36 mouse cellular contexts compared by ENCODE assay signal in genomic region chr13:60747201-60747600, GRCm38 (mm10). TPM values are rescaled to one million over a fixed set of nuclear protein-coding genes. Genes with fewer than 3 reads are reported as not detected.
DNase-seq lines count a peak whose midpoint lies in the region; ATAC-seq and TF ChIP-seq lines count a peak whose summit lies in the region.
"Had no signal": no experiment of that assay in that cellular context is flagged by ENCODE, and none has a peak within 500 bp of the region (broad histone marks: within the 10 kb centered on the region; RNA-seq: fewer than 3 reads in every experiment).

No protein-coding gene starts in this region.

- no peak for TF ChIP-seq EP300 in liver, embryonic 14.5 days (IDR thresholded peaks at IDR 0.05; ENCODE audit: low read depth)

- H3K27me3 ChIP-seq in hindbrain, postnatal 0 days (ENCODE audit: insufficient read depth, low read length): no peaks in the 10 kb centered on the region
- no peaks in the 10 kb centered on the region for H3K27me3 ChIP-seq in hindbrain, embryonic 10.5 days (ENCODE audit: insufficient read depth, poor library complexity, severe bottlenecking)
- no peaks in the 10 kb centered on the region for H3K27me3 ChIP-seq in liver, embryonic 14.5 days (ENCODE audit: control insufficient read depth, insufficient read depth, low read length)
- no peaks in the 10 kb centered on the region for H3K27me3 ChIP-seq in liver, embryonic 12.5 days (replicated peaks)
- no peaks in the 10 kb centered on the region for H3K27me3 ChIP-seq in midbrain, postnatal 0 days (ENCODE audit: insufficient read depth, low read length)
- no peaks in the 10 kb centered on the region for H3K27me3 ChIP-seq in midbrain, embryonic 16.5 days (ENCODE audit: control insufficient read depth, insufficient read depth, low read depth, low read length)
- H3K27me3 ChIP-seq: embryonic facial prominence, embryonic 13.5 days; forebrain, embryonic 13.5 days; hindbrain, embryonic 13.5 days had no signal

- H3K36me3 ChIP-seq in hindbrain, postnatal 0 days (ENCODE audit: insufficient read depth, low read length): peaks cover 37% of the 10 kb centered on the region
- peaks cover 55% of the 10 kb centered on the region for H3K36me3 ChIP-seq in hindbrain, embryonic 10.5 days
- no peaks in the 10 kb centered on the region for H3K36me3 ChIP-seq in liver, embryonic 14.5 days (replicated peaks; ENCODE audit: control insufficient read depth, insufficient read depth, low read depth)
- peaks cover 43% of the 10 kb centered on the region for H3K36me3 ChIP-seq in liver, embryonic 12.5 days
- H3K36me3 ChIP-seq in midbrain, postnatal 0 days (ENCODE audit: insufficient read depth, low read length): peaks cover 48% of the 10 kb centered on the region
- H3K36me3 ChIP-seq in midbrain, embryonic 16.5 days (ENCODE audit: control insufficient read depth, insufficient read depth, low read length): peaks cover 28% of the 10 kb centered on the region

- H3K4me2 ChIP-seq in hindbrain, postnatal 0 days (ENCODE audit: low read depth, low read length): no peak overlapping the region
- no peak overlapping the region for H3K4me2 ChIP-seq in liver, embryonic 14.5 days (ENCODE audit: low read depth)
- no peak overlapping the region for H3K4me2 ChIP-seq in liver, embryonic 12.5 days
- H3K4me2 ChIP-seq in midbrain, postnatal 0 days (ENCODE audit: low read depth, low read length, poor library complexity, severe bottlenecking): no peak overlapping the region
- no peak overlapping the region for H3K4me2 ChIP-seq in midbrain, embryonic 16.5 days (ENCODE audit: low read length)
- H3K4me2 ChIP-seq: embryonic facial prominence, embryonic 13.5 days; forebrain, embryonic 13.5 days; heart, embryonic 11.5 days; hindbrain, embryonic 13.5 days had no signal

- peak; percentile 37 for TF ChIP-seq CTCF in hindbrain, postnatal 0 days (IDR thresholded peaks at IDR 0.05; ENCODE audit: low read depth)
- TF ChIP-seq CTCF in liver, embryonic 14.5 days (IDR thresholded peaks at IDR 0.05; ENCODE audit: low read depth): peak; percentile 16; the same call in 1 of the 2 replicates
- TF ChIP-seq CTCF in midbrain, postnatal 0 days (IDR thresholded peaks at IDR 0.05): peak; percentile 55

- no peak overlapping the region for H3K27ac ChIP-seq in hindbrain, postnatal 0 days
- no peak overlapping the region for H3K27ac ChIP-seq in hindbrain, embryonic 10.5 days
- H3K27ac ChIP-seq in liver, embryonic 14.5 days: no peak overlapping the region
- H3K27ac ChIP-seq in liver, embryonic 12.5 days: no peak overlapping the region
- no peak overlapping the region for H3K27ac ChIP-seq in midbrain, postnatal 0 days (ENCODE audit: low read depth, low read length)
- no peak overlapping the region for H3K27ac ChIP-seq in midbrain, embryonic 16.5 days (ENCODE audit: low read length)
- H3K27ac ChIP-seq: embryonic facial prominence, embryonic 10.5 days; embryonic facial prominence, embryonic 13.5 days; forebrain, embryonic 13.5 days; gastrocnemius, adult 2 months; hindbrain, embryonic 13.5 days had no signal

- no peak overlapping the region for H3K4me3 ChIP-seq in hindbrain, postnatal 0 days (ENCODE audit: low read length)
- no peak overlapping the region for H3K4me3 ChIP-seq in hindbrain, embryonic 10.5 days
- no peak overlapping the region for H3K4me3 ChIP-seq in liver, embryonic 14.5 days (ENCODE audit: insufficient read depth in 1 of 2, low read depth in 2 of 2, low read length in 2 of 2)
- H3K4me3 ChIP-seq in liver, embryonic 12.5 days: no peak overlapping the region
- H3K4me3 ChIP-seq in midbrain, postnatal 0 days (ENCODE audit: low read depth, low read length): no peak overlapping the region
- no peak overlapping the region for H3K4me3 ChIP-seq in midbrain, embryonic 16.5 days (ENCODE audit: low read depth, low read length)
- H3K4me3 ChIP-seq: embryonic facial prominence, embryonic 10.5 days; embryonic facial prominence, embryonic 13.5 days; erythroblast, embryonic 14.5 days; forebrain, embryonic 13.5 days; gastrocnemius, adult 2 months; hindbrain, embryonic 13.5 days had no signal

- WGBS in hindbrain, postnatal 0 days: 86% methylated on average over 1 of the region's 1 CpGs
- 88% methylated on average over 1 of the region's 1 CpGs for WGBS in hindbrain, embryonic 10.5 days
- WGBS in liver, embryonic 14.5 days (ENCODE audit: insufficient replicate concordance): 76% methylated on average over 1 of the region's 1 CpGs
- WGBS in liver, embryonic 12.5 days (ENCODE audit: insufficient replicate concordance): 75% methylated on average over 1 of the region's 1 CpGs
- 81% methylated on average over 1 of the region's 1 CpGs for WGBS in midbrain, postnatal 0 days
- WGBS in midbrain, embryonic 16.5 days: 90% methylated on average over 1 of the region's 1 CpGs

- no peak for ATAC-seq in hindbrain, postnatal 0 days
- no peak for ATAC-seq in liver, embryonic 14.5 days (ENCODE audit: insufficient read depth)
- no peak for ATAC-seq in liver, embryonic 12.5 days
- no peak for ATAC-seq in midbrain, postnatal 0 days (ENCODE audit: low FRiP score)
- ATAC-seq in midbrain, embryonic 16.5 days: no peak
- ATAC-seq in activated CD4-positive, CD25-positive, alpha-beta regulatory T cell, adult 4 months: no peak
- ATAC-seq: CD4-positive, CD25-positive, alpha-beta regulatory T cell, adult 4 months; forebrain, embryonic 13.5 days; forebrain, embryonic 16.5 days; hindbrain, embryonic 16.5 days; inflammation-experienced regulatory T-cells, adult 6 months had no signal

- no peaks in the 10 kb centered on the region for H3K9me3 ChIP-seq in hindbrain, postnatal 0 days (ENCODE audit: low read length)
- 0 out of 2 replicates have a peak, but pooled peaks cover 2% of the 10 kb centered on the region for H3K9me3 ChIP-seq in hindbrain, embryonic 10.5 days
- H3K9me3 ChIP-seq in liver, embryonic 14.5 days (ENCODE audit: control insufficient read depth, low read length): no peaks in the 10 kb centered on the region
- H3K9me3 ChIP-seq in liver, embryonic 12.5 days (replicated peaks): no peaks in the 10 kb centered on the region
- H3K9me3 ChIP-seq in midbrain, postnatal 0 days (ENCODE audit: low read length): no peaks in the 10 kb centered on the region
- no peaks in the 10 kb centered on the region for H3K9me3 ChIP-seq in midbrain, embryonic 16.5 days (replicated peaks; ENCODE audit: control insufficient read depth, low read length, poor library complexity, severe bottlenecking)
- H3K9me3 ChIP-seq: embryonic facial prominence, embryonic 10.5 days; embryonic facial prominence, embryonic 13.5 days; forebrain, embryonic 13.5 days; hindbrain, embryonic 13.5 days had no signal

- no peak overlapping the region for H3K9ac ChIP-seq in hindbrain, postnatal 0 days (replicated peaks; ENCODE audit: low read length)
- H3K9ac ChIP-seq in liver, embryonic 14.5 days (replicated peaks): no peak overlapping the region
- no peak overlapping the region for H3K9ac ChIP-seq in liver, embryonic 12.5 days
- no peak overlapping the region for H3K9ac ChIP-seq in midbrain, postnatal 0 days (replicated peaks; ENCODE audit: low read length, poor library complexity, severe bottlenecking)
- H3K9ac ChIP-seq in midbrain, embryonic 16.5 days (ENCODE audit: low read depth, low read length): no peak overlapping the region
- H3K9ac ChIP-seq: embryonic facial prominence, embryonic 13.5 days; forebrain, embryonic 13.5 days; hindbrain, embryonic 13.5 days had no signal

- H3K4me1 ChIP-seq in hindbrain, postnatal 0 days (ENCODE audit: insufficient read depth, low read length): no peaks in the 10 kb centered on the region
- H3K4me1 ChIP-seq in hindbrain, embryonic 10.5 days (replicated peaks): 0 out of 2 replicates have a peak, but pooled peaks cover 5% of the 10 kb centered on the region
- H3K4me1 ChIP-seq in liver, embryonic 14.5 days (replicated peaks; ENCODE audit: control insufficient read depth in 2 of 2, insufficient read depth in 2 of 2, low read length in 1 of 2): peaks cover 43 to 46% of the 10 kb centered on the region in 2 experiments
- H3K4me1 ChIP-seq in liver, embryonic 12.5 days: peaks cover 49% of the 10 kb centered on the region
- H3K4me1 ChIP-seq in midbrain, postnatal 0 days (ENCODE audit: insufficient read depth, low read length): no peaks in the 10 kb centered on the region
- H3K4me1 ChIP-seq in midbrain, embryonic 16.5 days (ENCODE audit: control insufficient read depth, insufficient read depth, low read length): no peaks in the 10 kb centered on the region
- H3K4me1 ChIP-seq: embryonic facial prominence, embryonic 10.5 days; embryonic facial prominence, embryonic 13.5 days had no signal

- DNase-seq in hindbrain, postnatal 0 days (ENCODE audit: low spot score): no peak
- DNase-seq in hindbrain, embryonic 10.5 days (ENCODE audit: low spot score): no peak
- DNase-seq in liver, embryonic 14.5 days (ENCODE audit: low read depth in 3 of 3, low spot score in 3 of 3): no peak
- no peak for DNase-seq in midbrain, postnatal 0 days (ENCODE audit: low spot score)
- DNase-seq: adrenal gland, postnatal 10 days; adrenal gland, postnatal 36 days; cerebellum, adult 18-20 months; cerebellum, adult 9-10 months; cerebellum, postnatal 14 days; embryo, embryonic 11 days; gastrocnemius, adult 2 months; gastrocnemius, postnatal 14 days; heart, adult 11 months had no signal

RNA-seq across cellular contexts. Expression of gene BC051665, which starts 39.0 kb away (rescaled TPM):
- total RNA-seq in hindbrain, postnatal 0 days (2014; rRNA removed): not detected in 2 replicates
- polyA plus RNA-seq in hindbrain, postnatal 0 days (2015; fragmentation: Nextera tagmentation; extraction: Ambion mirVana): not detected in 2 replicates
- not detected in 2 replicates for polyA plus RNA-seq in hindbrain, embryonic 10.5 days (2016; fragmentation: Nextera tagmentation; extraction: Ambion mirVana)
- not detected in 2 replicates for polyA plus RNA-seq in liver, embryonic 14.5 days (2012; rRNA removed)
- not detected in 2 replicates for polyA plus RNA-seq in liver, embryonic 14.5 days (2014; fragmentation: Nextera tagmentation; extraction: Ambion mirVana)
- polyA plus RNA-seq in liver, embryonic 12.5 days (2016; fragmentation: Nextera tagmentation; extraction: Ambion mirVana): not detected in 2 replicates
- not detected in 2 replicates for total RNA-seq in midbrain, postnatal 0 days (2014; rRNA removed)
- not detected in 2 replicates for polyA plus RNA-seq in midbrain, postnatal 0 days (2015; fragmentation: Nextera tagmentation; extraction: Ambion mirVana)
- not detected in 2 replicates for polyA plus RNA-seq in midbrain, embryonic 16.5 days (2015; fragmentation: Nextera tagmentation; extraction: Ambion mirVana)
- not detected for polyA plus RNA-seq in activated CD4-positive, CD25-positive, alpha-beta regulatory T cell, adult 4 months (2017; shearing (Covaris generic))
- total RNA-seq: adrenal gland, adult 18-20 months; adrenal gland, postnatal 10 days; adrenal gland, postnatal 36 days; common myeloid progenitor, adult 5-6 weeks; gastrocnemius, adult 2 months; gastrocnemius, postnatal 14 days; gastrocnemius, postnatal 4 days; heart, adult 8-10 months; heart, postnatal 25 days; hematopoietic stem cell, adult 5-6 weeks had no signal
- polyA plus RNA-seq: C2C12; CD4-positive, CD25-positive, alpha-beta regulatory T cell, adult 4 months; embryonic facial prominence, embryonic 10.5 days; embryonic facial prominence, embryonic 13.5 days; erythroblast, embryonic 14.5 days; forebrain, embryonic 13.5 days; forebrain, embryonic 16.5 days; frontal cortex, adult 2 months; heart, embryonic 11.5 days; heart, embryonic 14.5 days; heart, postnatal 0 days; hindbrain, embryonic 13.5 days; hindbrain, embryonic 16.5 days; inflammation-experienced regulatory T-cells, adult 6 months had no signal

RNA-seq across cellular contexts. Expression of gene Ctsll3, which starts 55.4 kb away (rescaled TPM):
- total RNA-seq in hindbrain, postnatal 0 days (2014; rRNA removed): not detected in 2 replicates
- not detected in 2 replicates for polyA plus RNA-seq in hindbrain, postnatal 0 days (2015; fragmentation: Nextera tagmentation; extraction: Ambion mirVana)
- not detected in 2 replicates for polyA plus RNA-seq in hindbrain, embryonic 10.5 days (2016; fragmentation: Nextera tagmentation; extraction: Ambion mirVana)
- polyA plus RNA-seq in liver, embryonic 14.5 days (2012; rRNA removed): not detected in 2 replicates
- not detected in 2 replicates for polyA plus RNA-seq in liver, embryonic 14.5 days (2014; fragmentation: Nextera tagmentation; extraction: Ambion mirVana)
- polyA plus RNA-seq in liver, embryonic 12.5 days (2016; fragmentation: Nextera tagmentation; extraction: Ambion mirVana): not detected in 2 replicates
- not detected in 2 replicates for total RNA-seq in midbrain, postnatal 0 days (2014; rRNA removed)
- polyA plus RNA-seq in midbrain, postnatal 0 days (2015; fragmentation: Nextera tagmentation; extraction: Ambion mirVana): not detected in 2 replicates
- polyA plus RNA-seq in midbrain, embryonic 16.5 days (2015; fragmentation: Nextera tagmentation; extraction: Ambion mirVana): not detected in 2 replicates
- not detected for polyA plus RNA-seq in activated CD4-positive, CD25-positive, alpha-beta regulatory T cell, adult 4 months (2017; shearing (Covaris generic))
- total RNA-seq: adrenal gland, adult 18-20 months; adrenal gland, postnatal 10 days; adrenal gland, postnatal 36 days; common myeloid progenitor, adult 5-6 weeks; gastrocnemius, adult 2 months; gastrocnemius, postnatal 14 days; gastrocnemius, postnatal 4 days; heart, adult 8-10 months; heart, postnatal 25 days; hematopoietic stem cell, adult 5-6 weeks had no signal
- polyA plus RNA-seq: C2C12; CD4-positive, CD25-positive, alpha-beta regulatory T cell, adult 4 months; embryonic facial prominence, embryonic 10.5 days; embryonic facial prominence, embryonic 13.5 days; erythroblast, embryonic 14.5 days; forebrain, embryonic 13.5 days; forebrain, embryonic 16.5 days; frontal cortex, adult 2 months; heart, embryonic 11.5 days; heart, embryonic 14.5 days; heart, postnatal 0 days; hindbrain, embryonic 13.5 days; hindbrain, embryonic 16.5 days; inflammation-experienced regulatory T-cells, adult 6 months had no signal
